Mouse (Mus musculus) cortical plate, adult 2 months (tissue): ENCODE data around the gene Socs3. TPM values are rescaled to one million over a fixed set of nuclear protein-coding genes. Genes with fewer than 3 reads are reported as not detected.

Source experiments
- H3K27ac ChIP-seq: fragments of 200-500 bp; 2 replicates; pipeline ENCODE4 v1.5.1; 2012; ENCODE audit warnings: low read length, control low read depth, inconsistent platforms; ENCODE audit not compliant: insufficient read depth
- H3K4me1 ChIP-seq: fragments of 200-500 bp; 2 replicates; pipeline ENCODE4 v1.6.1; 2011; ENCODE audit warnings: low read length; ENCODE audit not compliant: control insufficient read depth, insufficient read depth
- H3K4me3 ChIP-seq: fragments of 200-500 bp; 2 replicates; pipeline ENCODE4 v1.5.1; 2011; ENCODE audit warnings: mild to moderate bottlenecking, low read length, control low read depth; ENCODE audit not compliant: insufficient read depth
- CTCF ChIP-seq: fragments of 200-500 bp; IDR thresholded peaks from 2 replicates; pipeline ENCODE4 v1.5.1; 2011; ENCODE audit warnings: mild to moderate bottlenecking, control low read depth, low read length; ENCODE audit not compliant: insufficient read depth; ENCODE audit errors: extremely low read depth
- POLR2A ChIP-seq: fragments of 200-500 bp; IDR thresholded peaks from 2 replicates; pipeline ENCODE4 v1.6.1; 2011; ENCODE audit warnings: mild to moderate bottlenecking, low read length, control low read depth; ENCODE audit not compliant: insufficient read depth; ENCODE audit errors: extremely low read depth
- polyA plus RNA-seq: library from polyadenylated mRNA; depleted of rRNA; stranded (reverse); fragments of >200 nt; gene quantifications from 2 replicates; pipeline ENCODE4 v1.2.3, GENCODE M21; 2012; rRNA removed

The Socs3 gene
- 5.0 TPM in 2 replicates for polyA plus RNA-seq

- Histone ChIP-seq H3K4me3 (peak within 1 kb of the TSS; percentile 40), H3K27ac (peak within 1 kb of the TSS; percentile 83), H3K4me1 (peaks cover 5% of the 10 kb centered on the region)
- TF ChIP-seq POLR2A (no peak), CTCF (peak; percentile 70)
These were observed at the start of gene Socs3 for GRCm38 (mm10) chr11:117969945-117970872. Gene Socs3, minus strand, starts transcription at chr11:117970047.

- Histone ChIP-seq H3K4me1 (no peaks in the 10 kb centered on the region), H3K27ac (no peak overlapping the region), H3K4me3 (no peak overlapping the region)
- TF ChIP-seq POLR2A (no peak), CTCF (no peak)
These were observed 48.5 kb upstream of the Socs3 start for GRCm38 (mm10) chr11:118018328-118018727.

- TF ChIP-seq CTCF (no peak), POLR2A (no peak)
- Histone ChIP-seq H3K4me3 (no peak overlapping the region), H3K27ac (no peak overlapping the region), H3K4me1 (no peaks in the 10 kb centered on the region)
These were observed 45.7 kb upstream of the Socs3 start for GRCm38 (mm10) chr11:118015381-118016145.

- TF ChIP-seq POLR2A, result no peak
- no peak for TF ChIP-seq CTCF
- Histone ChIP-seq H3K4me1 (no peaks in the 10 kb centered on the region; the same call in 1 of the 2 replicates), H3K27ac (no peak overlapping the region), H3K4me3 (no peak overlapping the region)
These were observed 44.6 kb upstream of the Socs3 start for GRCm38 (mm10) chr11:118014391-118014995.

- no peak overlapping the region for H3K27ac ChIP-seq
- H3K4me3 ChIP-seq, result no peak overlapping the region
- H3K4me1 ChIP-seq, result peaks cover 7% of the 10 kb centered on the region
- no peak for TF ChIP-seq POLR2A
These were observed 43.5 kb upstream of the Socs3 start for GRCm38 (mm10) chr11:118013339-118013738.

- no peak overlapping the region for H3K4me3 ChIP-seq
- no peak overlapping the region for H3K27ac ChIP-seq
- TF ChIP-seq POLR2A (no peak), CTCF (no peak)
These were observed 42.7 kb upstream of the Socs3 start for GRCm38 (mm10) chr11:118012595-118012994.

GRCm38 (mm10) chr11:118009865-118010571 lies 40.2 kb upstream of the Socs3 start:
- H3K27ac ChIP-seq, result no peak overlapping the region
- H3K4me3 ChIP-seq, result no peak overlapping the region
- peaks cover 10% of the 10 kb centered on the region for H3K4me1 ChIP-seq
- no peak for TF ChIP-seq CTCF
- no peak for TF ChIP-seq POLR2A

More at GRCm38 (mm10) chr11:118012595-118012994, 42.7 kb upstream of the Socs3 start:
- peaks cover 9% of the 10 kb centered on the region for H3K4me1 ChIP-seq

- Histone ChIP-seq H3K4me1 (peaks cover 10% of the 10 kb centered on the region), H3K4me3 (no peak overlapping the region), H3K27ac (no peak overlapping the region)
- TF ChIP-seq POLR2A, result no peak
- TF ChIP-seq CTCF, result no peak
These were observed 39.0 kb upstream of the Socs3 start for GRCm38 (mm10) chr11:118008843-118009242.

GRCm38 (mm10) chr11:118008144-118008805 lies 38.4 kb upstream of the Socs3 start:
- H3K4me3 ChIP-seq, result no peak overlapping the region
- H3K27ac ChIP-seq, result no peak overlapping the region
- H3K4me1 ChIP-seq, result peaks cover 10% of the 10 kb centered on the region
- TF ChIP-seq CTCF, result no peak
- TF ChIP-seq POLR2A, result no peak
